Mouse (Mus musculus): Measurements from ENCODE around the gene Cysrt1. TPM values are rescaled to one million over a fixed set of nuclear protein-coding genes. Genes with fewer than 3 reads are reported as not detected.

The Cysrt1 gene
- polyA plus RNA-seq (2012; rRNA removed): 0.37 and 3.0 TPM in 2 replicates

GRCm38 (mm10) chr2:25242101-25242506, at the start of gene Cysrt1, which contains the start of gene Rnf208:
TSS of gene Cysrt1 (minus strand) at chr2:25242452.
TSS of gene Rnf208 (plus strand) at chr2:25242255.

GRCm38 (mm10) chr2:25289651-25290050, 47.4 kb upstream of the Cysrt1 start, which contains the start of gene Lrrc26:
TSS of gene Lrrc26 (plus strand) at chr2:25289915.

GRCm38 (mm10) chr2:25287927-25288649, 45.8 kb upstream of the Cysrt1 start, which contains the start of gene Tmem210:
TSS of gene Tmem210 (plus strand) at chr2:25288145.

GRCm38 (mm10) chr2:25271827-25272511, 29.7 kb upstream of the Cysrt1 start, which contains the start of the genes Ssna1 and Anapc2:
TSS of gene Ssna1 (minus strand) at chr2:25272438.
TSS of gene Anapc2 (plus strand) at chr2:25272478.

GRCm38 (mm10) chr2:25262291-25262767, 20.1 kb upstream of the Cysrt1 start, which contains the start of gene Tprn:
TSS of gene Tprn (plus strand) at chr2:25262618.

GRCm38 (mm10) chr2:25255284-25255779, 13.1 kb upstream of the Cysrt1 start, which contains the start of gene Tmem203:
TSS of gene Tmem203 (plus strand) at chr2:25255439.

GRCm38 (mm10) chr2:25246183-25247072, 4.2 kb upstream of the Cysrt1 start, which contains the start of gene AL732309.1:
TSS of gene AL732309.1 (minus strand) at chr2:25246863.

GRCm38 (mm10) chr2:25236614-25237013, 5.6 kb downstream of the Cysrt1 start, which contains the start of gene Rnf224:
TSS of gene Rnf224 (minus strand) at chr2:25236787.

GRCm38 (mm10) chr2:25234050-25234449, 8.2 kb downstream of the Cysrt1 start, which contains the start of gene Slc34a3:
TSS of gene Slc34a3 (minus strand) at chr2:25234364.

GRCm38 (mm10) chr2:25224492-25224765, 17.8 kb downstream of the Cysrt1 start, which contains the start of gene Tubb4b:
TSS of gene Tubb4b (minus strand) at chr2:25224702.

GRCm38 (mm10) chr2:25218445-25218844, 23.8 kb downstream of the Cysrt1 start, which contains the start of gene Fam166a:
TSS of gene Fam166a (plus strand) at chr2:25218745.

GRCm38 (mm10) chr2:25214444-25214843, 27.8 kb downstream of the Cysrt1 start, which contains the start of gene Stpg3:
TSS of gene Stpg3 (minus strand) at chr2:25214637.

GRCm38 (mm10) chr2:25211121-25211670, 31.1 kb downstream of the Cysrt1 start, which contains the start of gene Nelfb:
TSS of gene Nelfb (minus strand) at chr2:25211489.

GRCm38 (mm10) chr2:25196172-25196954, 45.9 kb downstream of the Cysrt1 start, which contains the start of gene Tor4a:
TSS of gene Tor4a (minus strand) at chr2:25196886.

Other genes starting within 250 kb of the Cysrt1 start
- gene Nsmf, start 188.1 kb downstream of the Cysrt1 start, polyA plus RNA-seq (2012; rRNA removed): 253 and 267 TPM in 2 replicates
- 0.16 and 0.28 TPM in 2 replicates for gene Entpd8, start 162.1 kb downstream of the Cysrt1 start, polyA plus RNA-seq (2012; rRNA removed)
- 0.07 TPM in 1 of 2 replicates, not detected in the other for gene Noxa1, start 147.3 kb downstream of the Cysrt1 start, polyA plus RNA-seq (2012; rRNA removed)
- gene Nrarp, start 61.7 kb downstream of the Cysrt1 start, polyA plus RNA-seq (2012; rRNA removed): 26.0 and 28.6 TPM in 2 replicates
- gene Tor4a, start 45.6 kb downstream of the Cysrt1 start, polyA plus RNA-seq (2012; rRNA removed): 1.9 and 2.2 TPM in 2 replicates
- gene Nelfb, start 31.0 kb downstream of the Cysrt1 start, polyA plus RNA-seq (2012; rRNA removed): 69.1 and 73.7 TPM in 2 replicates
- 0.05 TPM in 1 of 2 replicates, not detected in the other for gene Stpg3, start 27.8 kb downstream of the Cysrt1 start, polyA plus RNA-seq (2012; rRNA removed)
- gene Fam166a, start 23.7 kb downstream of the Cysrt1 start, polyA plus RNA-seq (2012; rRNA removed): 0.13 TPM in 2 replicates
- 424 and 435 TPM in 2 replicates for gene Tubb4b, start 17.8 kb downstream of the Cysrt1 start, polyA plus RNA-seq (2012; rRNA removed)
- 0.03 TPM in 1 of 2 replicates, not detected in the other for gene Slc34a3, start 8.1 kb downstream of the Cysrt1 start, polyA plus RNA-seq (2012; rRNA removed)
- 0.05 TPM in 1 of 2 replicates, not detected in the other for gene Rnf224, start 5.7 kb downstream of the Cysrt1 start, polyA plus RNA-seq (2012; rRNA removed)
- 126 and 144 TPM in 2 replicates for gene Rnf208, start 197 bp downstream of the Cysrt1 start, polyA plus RNA-seq (2012; rRNA removed)
- gene AL732309.1, start 4.4 kb upstream of the Cysrt1 start, polyA plus RNA-seq (2012; rRNA removed): 16.6 and 17.1 TPM in 2 replicates
- 22.0 and 25.2 TPM in 2 replicates for gene Tmem203, start 13.0 kb upstream of the Cysrt1 start, polyA plus RNA-seq (2012; rRNA removed)
- 6.2 and 6.9 TPM in 2 replicates for gene Tprn, start 20.2 kb upstream of the Cysrt1 start, polyA plus RNA-seq (2012; rRNA removed)
- gene Ssna1, start 30.0 kb upstream of the Cysrt1 start, polyA plus RNA-seq (2012; rRNA removed): 123 TPM in 2 replicates
- gene Anapc2, start 30.0 kb upstream of the Cysrt1 start, polyA plus RNA-seq (2012; rRNA removed): 107 and 110 TPM in 2 replicates
- gene Tmem210, start 45.7 kb upstream of the Cysrt1 start, polyA plus RNA-seq (2012; rRNA removed): not detected in 2 replicates
- gene Lrrc26, start 47.5 kb upstream of the Cysrt1 start, polyA plus RNA-seq (2012; rRNA removed): 0.05 TPM in 1 of 2 replicates, not detected in the other
- gene Grin1, start 76.7 kb upstream of the Cysrt1 start, polyA plus RNA-seq (2012; rRNA removed): 60.3 and 61.9 TPM in 2 replicates
- 24.1 and 24.3 TPM in 2 replicates for gene Man1b1, start 89.9 kb upstream of the Cysrt1 start, polyA plus RNA-seq (2012; rRNA removed)
- 40.8 and 43.8 TPM in 2 replicates for gene Dpp7, start 113.9 kb upstream of the Cysrt1 start, polyA plus RNA-seq (2012; rRNA removed)
- 3.7 and 4.6 TPM in 2 replicates for gene Uap1l1, start 123.2 kb upstream of the Cysrt1 start, polyA plus RNA-seq (2012; rRNA removed)
- 16.3 and 17.1 TPM in 2 replicates for gene Sapcd2, start 129.9 kb upstream of the Cysrt1 start, polyA plus RNA-seq (2012; rRNA removed)
- gene Entpd2, start 153.4 kb upstream of the Cysrt1 start, polyA plus RNA-seq (2012; rRNA removed): 9.8 and 11.4 TPM in 2 replicates
- gene Npdc1, start 156.9 kb upstream of the Cysrt1 start, polyA plus RNA-seq (2012; rRNA removed): 549 and 616 TPM in 2 replicates
- 0.20 and 0.26 TPM in 2 replicates for gene Fut7, start 180.8 kb upstream of the Cysrt1 start, polyA plus RNA-seq (2012; rRNA removed)
- 42.3 and 48.1 TPM in 2 replicates for gene Abca2, start 186.3 kb upstream of the Cysrt1 start, polyA plus RNA-seq (2012; rRNA removed)
- 0.82 and 3.4 TPM in 2 replicates for gene Clic3, start 214.4 kb upstream of the Cysrt1 start, polyA plus RNA-seq (2012; rRNA removed)
- gene Paxx, start 218.6 kb upstream of the Cysrt1 start, polyA plus RNA-seq (2012; rRNA removed): 155 and 156 TPM in 2 replicates
- 539 and 800 TPM in 2 replicates for gene Ptgds, start 227.6 kb upstream of the Cysrt1 start, polyA plus RNA-seq (2012; rRNA removed)

All from central nervous system, embryonic 18 days (tissue).